Mouse (Mus musculus) splenic B cell, adult 2 months (primary cell): Measurements from ENCODE around the gene Ssu72.
A peak's percentile ranks its signal among the peaks of the same experiment; 100 is the strongest.

ENCODE experiments used
- DNase-seq: peaks from one replicate; pipeline ENCODE4 v3.0.0-alpha.2; 2011; ENCODE audit warnings: low read depth, low spot score
- H3K27me3 ChIP-seq: 2 replicates; pipeline ENCODE4 v1.6.1; 2012; ENCODE audit warnings: mild to moderate bottlenecking, low read length, moderate library complexity, mixed read lengths; ENCODE audit not compliant: control insufficient read depth, poor library complexity, insufficient read depth, severe bottlenecking
- H3K36me3 ChIP-seq: 2 replicates; pipeline ENCODE4 v1.6.1; 2012; ENCODE audit warnings: mild to moderate bottlenecking, low read length, moderate library complexity, mixed read lengths; ENCODE audit not compliant: control insufficient read depth, poor library complexity, insufficient read depth, severe bottlenecking

Gene Ssu72

DNA sequence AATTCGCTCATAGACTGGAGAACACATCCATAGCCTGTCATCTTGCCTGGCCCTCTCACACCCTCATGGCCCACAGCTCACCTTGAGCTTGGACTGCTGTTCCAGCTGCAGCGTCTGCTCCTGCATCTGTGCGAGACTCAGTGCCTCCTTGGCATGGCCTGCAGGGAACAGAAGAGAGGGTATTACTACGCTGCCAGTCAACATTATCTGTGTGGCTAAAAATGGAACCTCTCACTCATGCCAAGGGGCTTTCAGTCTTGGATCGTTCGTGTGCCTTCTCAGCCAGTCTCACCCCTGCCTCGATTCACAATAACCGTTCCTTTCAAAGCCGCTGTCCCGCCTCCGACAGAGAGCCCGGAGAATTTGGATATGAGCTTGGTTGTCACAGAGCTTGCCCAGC, 52.4 kb downstream of the Ssu72 start:
- no peaks in the 10 kb centered on the region for H3K27me3 ChIP-seq
- DNase-seq = no peak
- H3K36me3 ChIP-seq = peaks cover 9% of the 10 kb centered on the region

- DNase-seq = peak; percentile 69
- H3K27me3 ChIP-seq = no peaks in the 10 kb centered on the region
- peaks cover 5% of the 10 kb centered on the region; the same call in 1 of the 2 replicates for H3K36me3 ChIP-seq
Measured at GRCm38 (mm10) chr4:155759862-155760612, 55.4 kb downstream of the Ssu72 start.

GRCm38 (mm10) chr4:155760613-155761355, 56.2 kb downstream of the Ssu72 start, which contains the start of gene Atad3a:
Atad3a (minus strand) TSS chr4:155761093.
- Histone ChIP-seq H3K36me3 (peaks cover 5% of the 10 kb centered on the region; the same call in 1 of the 2 replicates), H3K27me3 (no peaks in the 10 kb centered on the region)
- DNase-seq = peak; percentile 97

DNA sequence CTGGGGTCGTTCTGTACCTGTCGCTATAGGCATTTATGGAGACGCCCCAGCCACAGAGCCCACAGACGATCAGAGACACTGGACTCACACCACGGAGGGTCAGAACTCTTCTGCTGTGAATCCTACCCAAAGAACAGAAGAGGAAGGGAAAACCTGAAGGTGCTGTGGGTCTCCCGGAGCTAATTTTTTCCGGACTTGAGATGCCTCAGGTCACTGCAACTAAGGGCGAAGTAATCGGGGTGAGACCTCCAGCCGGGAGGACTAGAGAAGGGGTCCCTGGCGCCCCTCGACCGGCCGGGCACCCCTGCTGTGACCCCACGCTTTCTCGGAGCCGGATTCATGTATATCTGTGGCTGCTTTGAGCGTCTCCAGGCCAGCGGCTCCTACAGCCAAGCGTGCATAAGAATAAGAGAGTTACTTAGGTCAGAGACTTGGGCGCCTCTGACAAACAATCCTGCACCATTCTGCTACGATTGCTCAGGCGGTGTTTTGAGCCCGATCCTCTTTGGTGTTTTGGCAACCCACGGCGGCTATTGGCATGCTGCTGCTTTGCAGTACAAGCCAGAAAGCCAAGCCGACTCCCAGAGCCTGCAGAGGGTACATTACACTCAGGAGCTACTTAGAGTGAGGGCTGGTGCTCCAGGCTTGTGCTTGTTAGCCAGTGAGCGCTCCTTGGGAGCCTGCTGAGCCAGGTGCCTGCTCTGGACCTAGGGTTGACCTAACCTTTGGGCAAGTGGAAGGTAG, 56.9 kb downstream of the Ssu72 start:
- Histone ChIP-seq H3K36me3 (0 out of 2 replicates have a peak, but pooled peaks cover 2% of the 10 kb centered on the region), H3K27me3 (no peaks in the 10 kb centered on the region)
- DNase-seq = no peak

DNA sequence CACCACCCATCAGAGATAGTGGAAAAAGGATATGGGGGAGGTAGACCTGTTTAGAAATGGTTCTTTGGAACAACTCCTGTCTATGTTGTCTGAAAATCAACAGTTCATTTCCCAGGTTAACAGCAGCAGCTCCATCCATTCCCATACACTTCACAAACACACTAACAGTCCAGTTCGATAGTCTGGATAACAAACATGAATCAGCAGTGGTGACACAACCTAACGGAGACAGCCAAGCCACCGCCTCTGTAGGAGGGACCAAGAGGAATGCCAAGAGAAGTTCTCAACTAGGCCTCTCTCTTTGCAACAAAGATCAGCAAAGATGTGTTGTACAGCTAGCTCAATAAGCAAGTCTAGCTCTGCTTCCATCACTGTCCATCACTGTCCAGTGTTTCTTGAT, 57.8 kb downstream of the Ssu72 start:
- H3K36me3 ChIP-seq = no peaks in the 10 kb centered on the region
- DNase-seq = no peak

GRCm38 (mm10) chr4:155769496-155769879, 64.9 kb downstream of the Ssu72 start:
- Histone ChIP-seq H3K36me3 (no peaks in the 10 kb centered on the region), H3K27me3 (no peaks in the 10 kb centered on the region)
- no peak for DNase-seq

More for the DNA sequence above, 57.8 kb downstream of the Ssu72 start:
- no peaks in the 10 kb centered on the region for H3K27me3 ChIP-seq

- Histone ChIP-seq H3K27me3 (no peaks in the 10 kb centered on the region), H3K36me3 (no peaks in the 10 kb centered on the region)
- DNase-seq = peak; percentile 88
Measured at GRCm38 (mm10) chr4:155769880-155770512, 65.4 kb downstream of the Ssu72 start.

DNA sequence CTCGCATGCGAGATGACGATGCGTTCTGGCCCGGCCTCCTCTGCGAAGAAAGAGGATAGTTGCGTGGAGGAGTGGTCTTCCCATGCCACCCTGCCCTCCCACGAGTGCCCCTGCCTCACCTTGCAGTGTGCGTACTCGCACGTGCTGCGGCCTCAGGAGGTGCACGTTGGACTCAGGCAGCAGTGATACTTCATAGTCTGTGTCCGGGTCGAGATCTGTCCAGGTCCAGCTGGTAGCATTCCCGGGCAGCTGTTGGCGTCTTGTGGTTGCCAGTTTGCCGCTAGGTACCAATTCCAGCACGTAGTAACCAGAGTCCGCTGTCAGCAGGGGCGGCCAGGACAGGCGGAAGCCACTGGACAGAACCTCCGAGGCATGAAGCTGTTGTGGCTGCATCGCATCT, 66.0 kb downstream of the Ssu72 start:
- DNase-seq = no peak
- no peaks in the 10 kb centered on the region for H3K36me3 ChIP-seq

GRCm38 (mm10) chr4:155771706-155772105, 67.1 kb downstream of the Ssu72 start:
- DNase-seq = no peak
- H3K27me3 ChIP-seq = no peaks in the 10 kb centered on the region
- H3K36me3 ChIP-seq = no peaks in the 10 kb centered on the region

More for the DNA sequence above, 66.0 kb downstream of the Ssu72 start:
- no peaks in the 10 kb centered on the region for H3K27me3 ChIP-seq

DNA sequence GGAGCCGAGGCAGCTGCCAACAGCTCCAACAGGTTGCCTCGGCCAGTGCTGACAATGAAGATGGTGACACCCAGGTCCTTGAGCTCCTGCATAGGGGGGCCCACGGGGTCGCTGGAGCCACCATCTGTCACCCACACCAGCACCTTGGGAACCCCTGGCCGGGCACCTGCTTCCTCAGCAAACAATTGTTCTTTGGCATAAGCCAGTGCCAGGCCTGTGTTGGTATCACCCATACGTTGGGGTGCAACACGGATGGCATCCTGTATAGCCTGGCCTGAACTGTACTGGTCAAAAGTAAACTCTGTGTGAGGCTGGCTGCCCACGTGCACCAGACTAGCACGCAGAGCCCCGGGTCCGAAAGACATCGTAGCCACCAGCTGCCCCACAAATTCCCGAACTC, 68.2 kb downstream of the Ssu72 start:
- no peaks in the 10 kb centered on the region for H3K36me3 ChIP-seq
- no peak for DNase-seq
- no peaks in the 10 kb centered on the region for H3K27me3 ChIP-seq

- no peak for DNase-seq
- Histone ChIP-seq H3K36me3 (no peaks in the 10 kb centered on the region), H3K27me3 (no peaks in the 10 kb centered on the region)
Measured at GRCm38 (mm10) chr4:155773335-155774078, 68.9 kb downstream of the Ssu72 start.

- Histone ChIP-seq H3K27me3 (no peaks in the 10 kb centered on the region), H3K36me3 (no peaks in the 10 kb centered on the region)
- peak; percentile 86 for DNase-seq
Measured at GRCm38 (mm10) chr4:155774280-155774754, 69.7 kb downstream of the Ssu72 start, which contains the start of gene Vwa1. Vwa1 (minus strand) TSS chr4:155774698.

DNA sequence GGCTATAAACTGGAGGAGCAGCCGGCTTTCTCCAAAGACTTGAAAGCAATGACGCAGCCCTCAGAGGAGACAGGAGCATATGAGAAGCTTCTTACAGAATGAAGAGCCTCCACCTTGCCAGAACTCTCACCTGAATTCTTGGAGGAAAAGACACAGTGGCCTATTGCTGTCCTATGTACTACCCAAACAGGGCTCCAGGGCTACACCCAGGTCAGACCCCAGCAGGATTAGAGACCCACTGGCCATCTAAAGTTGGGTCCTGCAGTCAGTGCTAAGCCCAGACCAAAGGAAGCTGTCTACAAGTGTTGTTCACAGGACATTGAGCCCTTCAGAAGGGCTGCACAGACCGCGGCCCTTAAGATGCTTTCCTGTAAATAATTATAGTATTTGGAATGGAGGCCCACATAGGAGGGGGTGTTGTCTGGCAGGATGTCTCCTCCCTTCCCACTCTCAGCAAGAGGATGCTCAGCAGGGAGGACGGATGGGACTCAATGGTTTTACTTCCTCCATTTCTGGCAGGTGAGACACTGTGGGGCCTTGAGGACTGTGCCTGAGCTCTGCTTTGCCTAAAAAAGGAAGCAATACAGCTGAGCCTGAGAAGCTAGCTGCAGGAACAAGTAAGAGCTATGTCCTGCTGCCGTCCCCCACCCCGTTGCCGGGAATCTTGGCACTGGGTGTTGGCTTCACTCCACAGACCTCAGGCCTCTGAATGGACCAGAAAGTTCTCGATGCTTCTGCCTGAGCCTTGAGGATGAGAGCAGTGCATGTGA, 70.6 kb downstream of the Ssu72 start:
- peak; percentile 67 for DNase-seq

More for the DNA sequence above, 70.6 kb downstream of the Ssu72 start:
- H3K36me3 ChIP-seq = no peaks in the 10 kb centered on the region
- no peaks in the 10 kb centered on the region for H3K27me3 ChIP-seq
